Mouse (Mus musculus) liver, embryonic 12.5 days (tissue): ENCODE measurements around the gene Tnfaip1. TPM values are rescaled to one million over a fixed set of nuclear protein-coding genes. Genes with fewer than 3 reads are reported as not detected.

Experiments used
- ATAC-seq: fragments of 200-750 bp; cut with Nextera tagmentation; 2 replicates; pipeline ENCODE4 v1.8.0; 2017; ENCODE audit warnings: moderate number of reproducible peaks, mild to moderate bottlenecking, moderate library complexity
- H3K27ac ChIP-seq: fragments of 300-500 bp; sonication (generic); 2 replicates; pipeline ENCODE4 v1.5.1; 2016; ENCODE audit warnings: mild to moderate bottlenecking
- H3K27me3 ChIP-seq: fragments of 300-500 bp; sonication (generic); replicated peaks from 2 replicates; pipeline ENCODE4 v1.6.1; 2016; ENCODE audit warnings: mild to moderate bottlenecking, moderate library complexity
- H3K36me3 ChIP-seq: fragments of 300-500 bp; sonication (generic); 2 replicates; pipeline ENCODE4 v1.6.1; 2016; ENCODE audit warnings: mild to moderate bottlenecking, moderate library complexity
- H3K4me1 ChIP-seq: fragments of 300-500 bp; sonication (generic); 2 replicates; pipeline ENCODE4 v1.6.1; 2016
- H3K4me2 ChIP-seq: fragments of 300-500 bp; sonication (generic); 2 replicates; pipeline ENCODE4 v1.6.1; 2016; ENCODE audit warnings: mild to moderate bottlenecking, moderate library complexity
- H3K4me3 ChIP-seq: fragments of 300-500 bp; sonication (generic); 2 replicates; pipeline ENCODE4 v1.5.1; 2016; ENCODE audit warnings: mild to moderate bottlenecking, moderate library complexity
- H3K9ac ChIP-seq: fragments of 300-500 bp; sonication (generic); 2 replicates; pipeline ENCODE4 v1.6.1; 2016; ENCODE audit warnings: mild to moderate bottlenecking, moderate library complexity
- H3K9me3 ChIP-seq: fragments of 300-500 bp; sonication (generic); replicated peaks from 2 replicates; pipeline ENCODE4 v1.6.1; 2016; ENCODE audit warnings: mild to moderate bottlenecking, moderate library complexity
- WGBS: fragments of 180-500 bp; shearing (Covaris S2); methylation state at CpG from one replicate; pipeline ENCODE4 v1.1.7; 2016; ENCODE audit not compliant: insufficient replicate concordance; 5-methylcytosine and 5-hydroxymethylcytosine counted together
- polyA plus RNA-seq: library from polyadenylated mRNA; unstranded; fragments of >200 nt; fragmentation: Nextera tagmentation; extraction: Ambion mirVana; gene quantifications from 2 replicates; pipeline ENCODE4 v1.2.1, GENCODE M21; 2016

The Tnfaip1 gene
- polyA plus RNA-seq, 1 experiment from 2014 or later: 22.3 TPM

- Histone ChIP-seq H3K4me1 (peaks cover 25% of the 10 kb centered on the region), H3K27me3 (no peaks in the 10 kb centered on the region), H3K36me3 (peaks cover 62% of the 10 kb centered on the region), H3K4me2 (peak overlapping the region; percentile 92), H3K9ac (peak overlapping the region; percentile 95), H3K4me3 (peak overlapping the region; percentile 86), H3K9me3 (no peaks in the 10 kb centered on the region), H3K27ac (0 out of 2 replicates have a peak overlapping the region, but pooled peaks have one; percentile 84)
- no peak for ATAC-seq
- WGBS: 63% methylated on average over 3 of the region's 3 CpGs
These were observed 22.9 kb downstream of the Tnfaip1 start for GRCm38 (mm10) chr11:78513106-78513790.

DNA sequence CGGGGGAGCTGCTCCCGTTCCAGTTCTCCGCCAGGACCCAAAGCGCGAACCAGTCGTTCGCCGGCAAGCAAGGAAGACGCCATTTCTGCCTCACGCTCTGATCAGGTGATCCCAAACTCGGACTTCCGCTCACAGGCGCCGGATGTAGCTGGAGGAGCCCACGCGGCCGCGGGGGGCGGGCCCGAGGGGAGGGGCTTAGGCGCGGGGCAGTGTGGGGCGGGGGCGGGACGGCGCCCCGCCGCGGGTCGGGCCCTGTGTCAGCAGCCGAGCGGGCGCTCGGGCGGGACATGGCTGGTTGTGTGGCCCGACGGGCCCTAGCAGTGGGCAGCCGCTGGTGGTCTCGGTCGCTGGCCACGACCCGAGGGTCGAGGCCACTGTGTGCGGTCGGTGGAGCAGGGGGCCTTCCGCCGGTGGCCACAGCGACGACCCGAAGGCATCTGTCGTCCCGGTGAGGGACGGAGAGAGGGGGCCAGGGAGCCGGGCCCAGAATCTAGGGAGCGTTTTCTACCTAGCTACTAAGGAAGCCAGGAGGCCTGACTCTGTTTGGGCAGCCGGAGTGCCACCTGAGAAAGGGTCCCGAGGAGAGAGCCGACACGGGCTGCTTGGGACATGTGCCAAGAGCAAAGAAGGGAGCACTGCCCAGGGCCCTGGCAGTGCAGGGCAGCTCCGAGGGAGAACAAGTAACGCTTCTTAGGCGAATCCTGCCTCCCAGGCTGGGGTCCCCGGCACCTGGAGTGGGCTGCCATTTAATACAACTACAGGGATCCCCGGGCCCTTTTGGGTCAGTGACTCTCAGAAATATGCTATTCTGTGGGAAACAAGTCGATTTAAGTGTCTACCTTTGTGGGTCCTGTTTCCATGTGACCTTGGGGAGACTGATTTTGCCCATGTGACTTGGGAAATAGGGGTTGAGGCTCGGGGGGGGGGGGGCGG, 23.8 kb downstream of the Tnfaip1 start, which contains the start of the genes Tmem199 and Poldip2:
Gene Tmem199, minus strand, starts transcription at position 148 of the 933 bp plus-strand sequence.
Gene Poldip2, plus strand, starts transcription at position 169 of the 933 bp plus-strand sequence.
- Histone ChIP-seq H3K4me1 (peaks cover 25% of the 10 kb centered on the region), H3K27ac (peak within 1 kb of the TSS; percentile 84), H3K4me3 (peak within 1 kb of the TSS; percentile 86), H3K27me3 (no peaks in the 10 kb centered on the region), H3K9ac (peak within 1 kb of the TSS; percentile 95), H3K9me3 (no peaks in the 10 kb centered on the region), H3K36me3 (peaks cover 62% of the 10 kb centered on the region), H3K4me2 (peak within 1 kb of the TSS; percentile 92)
- peak; percentile 95 for ATAC-seq
- under 1% methylated on average over 67 of the region's 67 CpGs for whole genome bisulfite sequencing

DNA sequence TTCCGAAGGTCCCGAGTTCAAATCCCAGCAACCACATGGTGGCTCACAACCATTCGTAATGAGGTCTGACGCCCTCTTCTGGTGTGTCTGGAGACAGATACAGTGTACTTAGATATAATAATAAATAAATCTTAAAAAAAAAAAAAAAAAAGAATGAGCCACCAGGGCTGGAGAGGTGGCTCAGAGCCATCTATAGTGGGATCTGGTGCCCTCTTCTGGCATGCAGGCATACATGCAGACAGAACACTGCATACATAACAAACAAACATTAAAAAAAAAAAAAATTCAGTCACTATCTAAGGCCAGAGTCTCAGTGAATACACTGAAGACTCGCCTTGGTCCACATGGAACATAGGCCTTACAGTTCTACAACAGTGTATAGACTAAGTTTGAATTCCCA, 27.0 kb downstream of the Tnfaip1 start:
- Histone ChIP-seq H3K9ac (no peak overlapping the region), H3K4me2 (no peak overlapping the region), H3K36me3 (peaks cover 58% of the 10 kb centered on the region), H3K27me3 (no peaks in the 10 kb centered on the region), H3K4me1 (peaks cover 25% of the 10 kb centered on the region), H3K4me3 (no peak overlapping the region), H3K9me3 (no peaks in the 10 kb centered on the region), H3K27ac (no peak overlapping the region)
- 73% methylated on average over 5 of the region's 5 CpGs for WGBS
- no peak for ATAC-seq

GRCm38 (mm10) chr11:78505430-78505829, 30.7 kb downstream of the Tnfaip1 start:
- Histone ChIP-seq H3K4me1 (no peaks in the 10 kb centered on the region), H3K4me3 (no peak overlapping the region), H3K27ac (no peak overlapping the region), H3K36me3 (peaks cover 53% of the 10 kb centered on the region), H3K4me2 (no peak overlapping the region), H3K27me3 (peaks cover 17% of the 10 kb centered on the region), H3K9ac (no peak overlapping the region), H3K9me3 (no peaks in the 10 kb centered on the region)
- ATAC-seq: no peak
- WGBS: 61% methylated on average over 3 of the region's 3 CpGs

DNA sequence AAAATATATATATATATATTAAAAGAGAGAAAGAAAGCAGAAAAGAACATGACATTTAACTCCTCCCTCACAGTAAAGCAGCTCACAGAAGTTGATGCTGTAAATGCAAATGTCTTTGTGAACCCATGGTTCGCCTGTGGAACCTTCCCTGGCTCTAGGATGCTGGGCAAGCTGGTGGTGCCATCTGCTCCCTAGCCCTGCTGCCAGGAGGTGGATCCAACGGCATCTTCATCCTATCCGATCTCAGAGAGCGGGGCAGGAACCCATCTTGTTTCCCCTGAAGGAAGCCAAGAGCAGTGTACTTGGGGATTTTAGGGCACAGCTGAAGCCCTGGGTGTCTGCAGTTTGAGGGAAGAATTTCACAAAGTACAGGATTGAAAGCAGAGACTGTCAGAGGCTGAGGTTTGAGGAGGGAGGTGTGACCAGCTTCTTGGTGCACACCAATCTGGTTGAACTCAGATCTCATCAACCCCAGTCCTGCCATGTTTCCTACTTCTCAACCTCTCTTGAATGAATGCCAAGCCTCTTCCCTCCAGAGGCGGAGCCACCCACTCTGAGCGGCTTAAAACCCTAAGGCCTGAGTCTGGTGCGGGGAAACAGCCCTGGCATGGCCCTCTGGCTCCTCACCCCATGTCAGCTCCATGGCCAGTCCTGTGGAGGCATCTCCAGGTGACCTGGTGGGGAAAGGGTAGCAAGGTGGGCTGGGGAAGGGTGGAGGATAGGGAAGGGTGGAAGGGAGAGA, 33.1 kb downstream of the Tnfaip1 start, which contains the start of gene Sebox:
Gene Sebox, plus strand, starts transcription at position 539 of the 742 bp plus-strand sequence.
- H3K27ac ChIP-seq: no peak within 1 kb of the TSS
- no peak within 1 kb of the TSS for H3K4me2 ChIP-seq
- no peaks in the 10 kb centered on the region for H3K9me3 ChIP-seq
- no peak within 1 kb of the TSS for H3K9ac ChIP-seq
- H3K4me3 ChIP-seq: no peak within 1 kb of the TSS
- H3K27me3 ChIP-seq: peaks cover 41% of the 10 kb centered on the region
- ATAC-seq: no peak
- 60% methylated on average over 7 of the region's 7 CpGs for WGBS
- H3K36me3 ChIP-seq: peaks cover 32% of the 10 kb centered on the region
- peaks cover 2% of the 10 kb centered on the region for H3K4me1 ChIP-seq

- H3K4me3 ChIP-seq: no peak overlapping the region
- peaks cover 16% of the 10 kb centered on the region for H3K36me3 ChIP-seq
- H3K27me3 ChIP-seq: peaks cover 56% of the 10 kb centered on the region
- no peaks in the 10 kb centered on the region for H3K9me3 ChIP-seq
- WGBS: 64% methylated on average over 20 of the region's 20 CpGs
- peaks cover 17% of the 10 kb centered on the region for H3K4me1 ChIP-seq
- no peak for ATAC-seq
- H3K9ac ChIP-seq: no peak overlapping the region
- H3K4me2 ChIP-seq: peak overlapping the region; percentile 22; the same call in 1 of the 2 replicates
- no peak overlapping the region for H3K27ac ChIP-seq
These were observed 34.6 kb downstream of the Tnfaip1 start for GRCm38 (mm10) chr11:78501529-78501928.

- Histone ChIP-seq H3K4me3 (peak overlapping the region; percentile 40), H3K9ac (0 out of 2 replicates have a peak overlapping the region, but pooled peaks have one; percentile 15), H3K27ac (peak overlapping the region; percentile 64; the same call in 1 of the 2 replicates), H3K9me3 (no peaks in the 10 kb centered on the region), H3K36me3 (peaks cover 8% of the 10 kb centered on the region), H3K4me1 (peaks cover 17% of the 10 kb centered on the region), H3K4me2 (peak overlapping the region; percentile 76), H3K27me3 (peaks cover 64% of the 10 kb centered on the region)
- 57% methylated on average over 9 of the region's 9 CpGs for WGBS
- peak; percentile 30 for ATAC-seq
These were observed 35.4 kb downstream of the Tnfaip1 start for GRCm38 (mm10) chr11:78500623-78501202.

DNA sequence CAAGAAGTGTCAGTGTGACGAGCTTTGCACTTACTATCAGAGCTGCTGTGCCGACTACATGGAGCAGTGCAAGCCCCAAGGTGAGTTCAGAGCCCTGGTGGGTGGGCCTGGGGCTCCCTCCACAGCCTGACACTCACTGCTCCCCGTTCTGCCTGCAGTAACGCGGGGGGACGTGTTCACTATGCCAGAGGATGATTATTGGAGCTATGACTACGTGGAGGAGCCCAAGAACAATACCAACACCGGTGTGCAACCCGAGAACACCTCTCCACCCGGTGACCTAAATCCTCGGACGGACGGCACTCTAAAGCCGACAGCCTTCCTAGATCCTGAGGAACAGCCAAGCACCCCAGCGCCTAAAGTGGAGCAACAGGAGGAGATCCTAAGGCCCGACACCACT, 36.6 kb downstream of the Tnfaip1 start:
- no peak for ATAC-seq
- Histone ChIP-seq H3K4me1 (peaks cover 17% of the 10 kb centered on the region), H3K27ac (peak overlapping the region; percentile 64), H3K27me3 (peaks cover 76% of the 10 kb centered on the region), H3K9ac (peak overlapping the region; percentile 37), H3K36me3 (no peaks in the 10 kb centered on the region), H3K9me3 (no peaks in the 10 kb centered on the region), H3K4me2 (peak overlapping the region; percentile 76), H3K4me3 (peak overlapping the region; percentile 40)
- 36% methylated on average over 16 of the region's 16 CpGs for WGBS

DNA sequence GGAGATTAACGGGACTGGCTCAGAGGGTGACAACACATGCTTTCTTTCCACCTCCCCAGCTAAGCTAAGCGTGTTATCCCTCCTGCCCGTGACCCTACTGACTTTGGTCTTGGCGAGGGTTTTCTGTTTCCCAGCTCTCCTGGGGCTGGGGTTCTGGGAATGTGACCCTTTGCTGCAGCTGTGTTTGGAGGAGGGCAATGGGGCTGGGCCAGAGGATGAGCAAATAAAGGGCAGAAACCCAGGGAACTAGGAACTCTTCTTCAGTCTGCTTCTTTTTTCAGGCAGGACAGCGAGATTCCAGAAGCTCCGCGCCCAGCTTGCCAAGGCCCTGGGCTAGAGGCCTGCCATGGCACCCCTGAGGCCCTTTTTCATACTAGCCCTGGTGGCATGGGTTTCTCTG, 37.1 kb downstream of the Tnfaip1 start, which contains the start of gene Vtn:
Gene Vtn, plus strand, starts transcription at position 88 of the 400 bp plus-strand sequence.
- 0 out of 2 replicates have a peak, but pooled peaks have one; percentile 20 for ATAC-seq

DNA sequence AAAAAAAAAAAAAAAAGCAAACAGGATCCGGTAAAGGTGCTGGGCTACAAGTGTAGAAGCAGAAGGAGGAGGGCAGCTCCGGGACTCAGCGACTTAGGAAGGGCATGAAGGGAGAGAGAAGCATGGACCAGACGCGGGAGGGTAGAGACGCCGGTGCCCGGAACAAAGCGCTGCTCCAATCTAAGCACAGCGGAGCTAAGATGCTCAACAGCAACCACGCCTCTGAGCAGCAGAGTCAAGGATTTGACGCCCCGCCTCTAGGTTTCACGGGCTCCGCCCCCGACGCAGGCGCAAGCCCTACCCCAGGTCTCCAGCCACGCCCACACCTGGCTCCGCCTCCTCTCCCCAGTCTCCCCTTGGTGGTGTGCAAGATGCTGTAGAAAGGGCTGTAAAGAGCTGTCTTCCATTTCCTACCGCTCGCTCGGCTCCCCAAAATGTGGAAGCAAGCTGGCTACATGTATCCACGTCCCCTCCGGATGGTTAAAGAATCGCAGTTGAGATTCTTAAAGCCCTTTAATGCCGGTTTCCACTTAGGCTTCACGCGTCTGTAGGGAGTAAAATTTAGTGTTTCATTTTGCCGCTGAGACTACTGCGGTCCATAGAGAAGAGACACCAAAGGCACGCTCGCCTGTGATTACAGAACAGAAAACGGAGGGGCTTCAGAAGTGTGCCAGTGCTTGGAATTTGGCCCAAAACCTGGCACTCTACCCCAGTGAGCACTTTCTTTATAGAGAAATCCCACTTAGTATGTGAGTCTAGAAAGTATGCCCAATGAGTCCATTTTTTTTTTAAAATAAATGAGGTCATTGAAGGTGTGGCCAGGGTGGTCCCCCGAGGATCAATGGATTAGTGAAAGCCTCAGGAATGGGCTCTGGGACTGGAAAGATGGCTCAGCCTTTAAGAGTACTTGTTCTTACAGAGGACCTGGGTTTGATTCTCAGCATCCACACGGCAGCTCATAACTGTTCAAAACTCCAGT, 38.3 kb downstream of the Tnfaip1 start, which contains the start of gene Sarm1:
Gene Sarm1, minus strand, starts transcription at position 211 of the 979 bp plus-strand sequence.
- Histone ChIP-seq H3K9me3 (no peaks in the 10 kb centered on the region), H3K9ac (no peak within 1 kb of the TSS), H3K4me2 (peak within 1 kb of the TSS; percentile 76), H3K27ac (peak within 1 kb of the TSS; percentile 64; the same call in 1 of the 2 replicates), H3K4me1 (peaks cover 17% of the 10 kb centered on the region), H3K27me3 (peaks cover 86% of the 10 kb centered on the region), H3K4me3 (peak within 1 kb of the TSS; percentile 53), H3K36me3 (no peaks in the 10 kb centered on the region)
- peak; percentile 90 for ATAC-seq
- 4% methylated on average over 36 of the region's 36 CpGs for WGBS

More for the DNA sequence above, 37.1 kb downstream of the Tnfaip1 start, which contains the start of gene Vtn:
- Histone ChIP-seq H3K27me3 (peaks cover 82% of the 10 kb centered on the region), H3K4me1 (peaks cover 17% of the 10 kb centered on the region), H3K9ac (peak within 1 kb of the TSS; percentile 37), H3K9me3 (no peaks in the 10 kb centered on the region), H3K36me3 (no peaks in the 10 kb centered on the region), H3K27ac (peak within 1 kb of the TSS; percentile 64), H3K4me3 (peak within 1 kb of the TSS; percentile 53), H3K4me2 (peak within 1 kb of the TSS; percentile 76)
- 57% methylated on average over 7 of the region's 7 CpGs for WGBS
